Mouse (Mus musculus) olfactory bulb, adult 2 months (tissue): ENCODE measurements around the gene Ski. TPM values are rescaled to one million over a fixed set of nuclear protein-coding genes. Genes with fewer than 3 reads are reported as not detected.

Source experiments
- H3K27ac ChIP-seq: fragments of 200-500 bp; 2 replicates; pipeline ENCODE4 v1.5.1; 2012; ENCODE audit warnings: low read depth, low read length; ENCODE audit not compliant: insufficient read depth
- H3K4me1 ChIP-seq: fragments of 200-500 bp; 2 replicates; pipeline ENCODE4 v1.6.1; 2012; ENCODE audit warnings: low read length; ENCODE audit not compliant: control insufficient read depth, insufficient read depth
- H3K4me3 ChIP-seq: fragments of 200-500 bp; 2 replicates; pipeline ENCODE4 v1.5.1; 2012; ENCODE audit warnings: mild to moderate bottlenecking, low read depth, low read length, moderate library complexity; ENCODE audit not compliant: insufficient read depth
- CTCF ChIP-seq: fragments of 200-500 bp; IDR thresholded peaks from 2 replicates; pipeline ENCODE4 v1.5.1; 2012; ENCODE audit warnings: low read depth, mild to moderate bottlenecking, low read length, moderate library complexity; ENCODE audit not compliant: insufficient read depth
- POLR2A ChIP-seq: fragments of 200-500 bp; IDR thresholded peaks from 2 replicates; pipeline ENCODE4 v1.6.1; 2012; ENCODE audit warnings: mild to moderate bottlenecking, low read depth, low read length, moderate library complexity; ENCODE audit not compliant: insufficient read depth
- WGBS: fragments of 180-500 bp; shearing (Covaris S2); methylation state at CpG from one replicate; pipeline ENCODE4 v1.1.7; 2018; 5-methylcytosine and 5-hydroxymethylcytosine counted together
- polyA plus RNA-seq: library from polyadenylated mRNA; stranded (reverse); fragments of >200 nt; gene quantifications from 2 replicates; pipeline ENCODE4 v1.2.4, GENCODE M21; 2012; ENCODE audit warnings: low replicate concordance; ENCODE audit not compliant: missing spikeins, insufficient read depth, insufficient read length

Ski gene
- polyA plus RNA-seq = not detected in 2 replicates

GRCm38 (mm10) chr4:155222552-155222840, at the start of gene Ski:
Gene Ski (minus strand): TSS chr4:155222592.
- H3K27ac ChIP-seq = peak within 1 kb of the TSS; percentile 96
- WGBS = 27% methylated on average over 62 of the region's 63 CpGs
- TF ChIP-seq CTCF = no peak
- TF ChIP-seq POLR2A = no peak
- H3K4me1 ChIP-seq = peaks cover 27% of the 10 kb centered on the region
- peak within 1 kb of the TSS; percentile 72 for H3K4me3 ChIP-seq

GRCm38 (mm10) chr4:155268382-155268781, 46.0 kb upstream of the Ski start:
- H3K27ac ChIP-seq = no peak overlapping the region
- TF ChIP-seq POLR2A (no peak), CTCF (peak; percentile 61; the same call in 1 of the 2 replicates)
- H3K4me3 ChIP-seq = no peak overlapping the region
- WGBS = 35% methylated on average over 5 of the region's 5 CpGs
- peaks cover 13% of the 10 kb centered on the region for H3K4me1 ChIP-seq

GRCm38 (mm10) chr4:155267639-155268175, 45.3 kb upstream of the Ski start:
- H3K4me1 ChIP-seq = peaks cover 11% of the 10 kb centered on the region
- TF ChIP-seq POLR2A (no peak), CTCF (no peak)
- no peak overlapping the region for H3K4me3 ChIP-seq
- no peak overlapping the region for H3K27ac ChIP-seq
- WGBS = 69% methylated on average over 12 of the region's 12 CpGs

DNA sequence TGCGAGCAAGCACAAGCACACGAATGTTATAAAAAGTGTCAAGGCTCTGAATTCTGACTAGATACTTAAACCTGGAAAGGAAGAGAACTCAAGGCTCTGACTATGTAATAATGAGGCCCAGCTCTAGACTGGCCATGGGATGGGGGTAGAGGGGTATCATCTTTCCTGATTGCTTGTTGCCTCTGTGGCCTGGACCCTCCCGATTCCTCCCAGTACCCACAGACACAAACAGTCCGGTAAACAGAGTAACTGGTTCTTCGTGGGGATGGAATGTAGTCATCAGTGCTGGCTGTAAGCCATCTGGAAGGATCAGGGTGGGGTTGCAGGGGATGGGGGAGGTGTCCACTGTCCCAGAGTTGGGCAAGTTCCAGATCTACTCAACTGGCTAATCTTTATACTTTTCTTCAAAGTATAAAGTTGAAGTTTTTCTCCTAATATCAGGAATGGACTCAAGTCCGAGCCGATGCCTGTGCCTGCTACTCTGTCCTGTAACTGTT, 44.7 kb upstream of the Ski start:
- H3K4me1 ChIP-seq = peaks cover 7% of the 10 kb centered on the region; the same call in 1 of the 2 replicates
- WGBS = 64% methylated on average over 7 of the region's 7 CpGs
- no peak overlapping the region for H3K27ac ChIP-seq
- TF ChIP-seq CTCF (no peak), POLR2A (no peak)
- no peak overlapping the region for H3K4me3 ChIP-seq

DNA sequence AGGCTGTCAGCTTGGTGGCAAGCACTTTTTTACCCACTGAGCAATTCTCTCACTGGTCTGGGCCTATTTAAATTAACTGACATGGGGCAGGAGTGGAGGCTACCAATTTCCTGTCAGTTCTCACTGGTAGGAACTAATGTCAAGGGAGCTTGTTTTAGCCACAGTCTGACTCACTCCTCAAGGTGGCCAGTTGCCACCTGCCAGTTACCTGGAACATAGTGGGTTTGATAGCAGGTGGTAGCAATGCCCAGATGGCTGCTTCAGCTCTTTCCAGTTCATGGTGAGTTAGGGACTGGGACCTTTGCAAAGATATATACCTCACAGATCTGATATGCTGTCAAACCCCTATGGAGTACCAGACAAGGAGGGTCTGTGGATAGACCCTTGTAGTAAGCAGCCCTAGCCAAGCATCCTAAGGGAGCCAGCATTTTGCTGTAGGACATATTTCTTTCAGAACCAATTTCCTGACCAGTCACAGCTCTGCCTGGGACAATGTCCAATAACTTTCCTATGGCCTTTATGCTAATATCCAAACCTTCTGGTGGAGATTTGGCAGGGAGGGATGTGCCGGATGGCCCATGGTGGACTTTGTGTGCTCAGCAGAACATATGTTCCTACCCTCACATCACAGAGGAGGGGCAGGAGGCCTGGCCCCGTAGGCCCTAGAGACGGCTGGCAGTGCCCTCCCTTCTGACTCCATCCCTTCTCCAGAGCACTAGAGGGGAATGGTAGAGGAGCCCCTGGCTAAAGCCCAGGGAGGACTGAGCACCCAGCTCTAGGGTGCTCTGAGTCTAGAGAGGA, 42.3 kb upstream of the Ski start:
- H3K4me3 ChIP-seq = no peak overlapping the region
- H3K27ac ChIP-seq = no peak overlapping the region
- TF ChIP-seq CTCF (no peak), POLR2A (no peak)
- 86% methylated on average over 3 of the region's 3 CpGs for WGBS
- H3K4me1 ChIP-seq = peaks cover 7% of the 10 kb centered on the region; the same call in 1 of the 2 replicates

GRCm38 (mm10) chr4:155252253-155252652, 29.9 kb upstream of the Ski start:
- no peak for TF ChIP-seq POLR2A
- TF ChIP-seq CTCF = no peak
- Histone ChIP-seq H3K4me3 (no peak overlapping the region), H3K4me1 (peaks cover 25% of the 10 kb centered on the region), H3K27ac (no peak overlapping the region)
- WGBS = 81% methylated on average over 6 of the region's 6 CpGs

DNA sequence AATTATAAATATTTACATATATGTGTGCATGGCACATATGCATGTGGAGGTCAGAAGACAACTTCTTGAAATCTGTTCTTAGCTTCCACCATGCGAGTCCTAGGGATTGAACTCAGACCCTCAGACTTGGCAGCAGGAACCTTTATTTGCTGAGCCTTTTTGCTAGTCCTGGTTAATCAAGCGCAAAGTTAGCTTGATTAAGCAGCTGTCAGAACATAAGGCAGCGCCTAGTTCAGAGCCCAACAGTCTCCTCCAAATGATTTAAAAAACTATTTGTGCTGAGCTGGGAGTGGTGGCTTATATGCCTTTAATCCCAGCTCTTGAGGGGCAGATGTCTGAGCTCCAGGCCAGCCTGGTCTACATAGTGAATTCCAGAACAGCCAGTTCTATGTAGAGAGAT, 28.8 kb upstream of the Ski start:
- 70% methylated on average over 3 of the region's 3 CpGs for WGBS
- H3K27ac ChIP-seq = no peak overlapping the region
- TF ChIP-seq POLR2A = no peak
- no peak for TF ChIP-seq CTCF
- H3K4me1 ChIP-seq = peaks cover 35% of the 10 kb centered on the region
- H3K4me3 ChIP-seq = no peak overlapping the region

DNA sequence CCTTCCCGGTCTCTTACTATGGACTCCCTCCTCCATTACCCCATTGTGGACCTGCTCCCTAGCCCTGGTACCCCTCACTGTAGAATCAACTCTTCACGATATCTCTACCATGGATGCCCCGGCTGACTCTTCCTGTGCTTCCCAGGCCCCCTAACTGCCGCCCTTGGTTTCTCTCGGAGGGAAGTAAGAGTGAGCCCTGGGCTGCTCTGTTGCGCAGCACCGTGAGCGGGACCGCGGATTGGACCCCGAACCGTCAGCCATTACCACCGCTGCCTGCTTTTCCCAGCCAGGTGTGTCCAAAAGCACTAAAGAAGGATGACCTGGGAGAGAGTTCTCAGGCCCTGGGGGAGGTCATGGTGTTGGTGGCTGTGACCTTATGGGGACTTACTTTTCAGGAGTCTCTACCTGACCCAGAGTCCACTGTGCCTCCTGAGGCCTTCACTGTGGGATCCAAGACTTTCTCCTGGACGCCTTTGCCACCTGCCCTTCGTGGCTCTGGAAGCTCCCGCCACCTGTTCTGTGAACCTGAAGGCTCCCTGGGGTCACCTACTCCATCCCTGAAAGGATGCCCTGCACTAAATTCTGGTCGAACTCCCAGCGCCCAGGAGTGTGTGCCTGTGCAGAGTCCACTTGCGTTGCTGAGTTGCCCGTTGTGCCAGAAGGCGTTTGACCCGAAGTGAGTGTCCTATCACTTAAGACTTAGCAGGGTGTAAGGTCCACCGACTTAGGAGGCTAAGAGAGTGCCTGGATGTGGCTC, 28.1 kb upstream of the Ski start:
- Histone ChIP-seq H3K4me1 (peaks cover 41% of the 10 kb centered on the region), H3K27ac (peak overlapping the region; percentile 92), H3K4me3 (peak overlapping the region; percentile 63)
- 15% methylated on average over 23 of the region's 23 CpGs for WGBS
- TF ChIP-seq CTCF = no peak
- TF ChIP-seq POLR2A = no peak

- TF ChIP-seq CTCF = no peak
- TF ChIP-seq POLR2A = 0 out of 2 replicates have a peak, but pooled peaks have one; percentile 37
- under 1% methylated on average over 57 of the region's 58 CpGs for WGBS
- Histone ChIP-seq H3K4me3 (peak within 1 kb of the TSS; percentile 63), H3K4me1 (peaks cover 42% of the 10 kb centered on the region), H3K27ac (peak within 1 kb of the TSS; percentile 92)
Measured at GRCm38 (mm10) chr4:155249648-155250351, 27.4 kb upstream of the Ski start, which contains the start of gene Faap20. Gene Faap20 (plus strand): TSS chr4:155249802.
